Mouse (Mus musculus) liver, embryonic 13.5 days (tissue): ENCODE data around the gene Hpse2. TPM values are rescaled to one million over a fixed set of nuclear protein-coding genes. Genes with fewer than 3 reads are reported as not detected.
"Not testable (repeated sequence)": the region's sequence is repeated elsewhere in the genome, so short reads cannot be mapped to it uniquely, and the experiment has no call there.

Experiments used
- ATAC-seq: fragments of 200-750 bp; cut with Nextera tagmentation; 2 replicates; pipeline ENCODE4 v1.8.0; 2017; ENCODE audit warnings: low read depth, mild to moderate bottlenecking, moderate number of reproducible peaks, moderate library complexity
- DNase-seq: peaks from one replicate; pipeline ENCODE4 v3.0.0; 2022
- H3K27ac ChIP-seq: fragments of 300-500 bp; sonication (generic); 2 replicates; pipeline ENCODE4 v1.5.1; 2015; ENCODE audit warnings: moderate library complexity, mild to moderate bottlenecking, inconsistent platforms
- H3K27me3 ChIP-seq: fragments of 300-500 bp; sonication (generic); 2 replicates; pipeline ENCODE4 v1.6.1; 2015; ENCODE audit warnings: mild to moderate bottlenecking, inconsistent platforms
- H3K36me3 ChIP-seq: fragments of 300-500 bp; sonication (generic); 2 replicates; pipeline ENCODE4 v1.6.1; 2015; ENCODE audit warnings: mild to moderate bottlenecking, inconsistent platforms
- H3K4me1 ChIP-seq: fragments of 300-500 bp; sonication (generic); replicated peaks from 2 replicates; pipeline ENCODE4 v1.6.1; 2015; ENCODE audit warnings: inconsistent platforms
- H3K4me2 ChIP-seq: fragments of 300-500 bp; sonication (generic); 2 replicates; pipeline ENCODE4 v1.6.1; 2015; ENCODE audit warnings: inconsistent platforms, mild to moderate bottlenecking, moderate library complexity
- H3K4me3 ChIP-seq: fragments of 300-500 bp; sonication (generic); replicated peaks from 2 replicates; pipeline ENCODE4 v1.5.1; 2015; ENCODE audit warnings: mild to moderate bottlenecking, inconsistent platforms
- H3K9ac ChIP-seq: fragments of 300-500 bp; sonication (generic); 2 replicates; pipeline ENCODE4 v1.6.1; 2015; ENCODE audit warnings: mild to moderate bottlenecking, inconsistent platforms
- H3K9me3 ChIP-seq: fragments of 300-500 bp; sonication (generic); replicated peaks from 2 replicates; pipeline ENCODE4 v1.6.1; 2016; ENCODE audit warnings: inconsistent platforms
- WGBS: fragments of 180-500 bp; shearing (Covaris S2); methylation state at CpG from one replicate; pipeline ENCODE4 v1.1.7; 2015; ENCODE audit not compliant: insufficient replicate concordance; 5-methylcytosine and 5-hydroxymethylcytosine counted together
- polyA plus RNA-seq: library from polyadenylated mRNA; unstranded; fragments of >200 nt; fragmentation: Nextera tagmentation; extraction: Ambion mirVana; gene quantifications from 2 replicates; pipeline ENCODE4 v1.2.1, GENCODE M21; 2015

Hpse2 gene
- polyA plus RNA-seq, 1 experiment from 2014 or later = 0.02 TPM

GRCm38 (mm10) chr19:43384978-43385431 lies 3.1 kb downstream of the Hpse2 start:
- no peak for ATAC-seq
- DNase-seq = no peak
- Histone ChIP-seq H3K4me1 (no peaks in the 10 kb centered on the region), H3K27ac (no peak overlapping the region), H3K36me3 (no peaks in the 10 kb centered on the region), H3K4me2 (0 out of 2 replicates have a peak overlapping the region, but pooled peaks have one; percentile 1), H3K9ac (no peak overlapping the region), H3K4me3 (no peak overlapping the region), H3K9me3 (no peaks in the 10 kb centered on the region), H3K27me3 (peaks cover 78% of the 10 kb centered on the region)
- 2% methylated on average over 25 of the region's 25 CpGs for WGBS

GRCm38 (mm10) chr19:43384346-43384977 lies 3.7 kb downstream of the Hpse2 start:
- H3K9ac ChIP-seq = no peak overlapping the region
- whole genome bisulfite sequencing = 5% methylated on average over 19 of the region's 19 CpGs

GRCm38 (mm10) chr19:43358830-43359229 lies 29.3 kb downstream of the Hpse2 start:
- no peak overlapping the region; the same call in 1 of the 2 replicates for H3K27ac ChIP-seq
- no peak overlapping the region for H3K9ac ChIP-seq
- DNase-seq = peak; percentile 9
- WGBS = 49% methylated on average over 3 of the region's 3 CpGs
- no peaks in the 10 kb centered on the region for H3K9me3 ChIP-seq
- H3K36me3 ChIP-seq = no peaks in the 10 kb centered on the region
- H3K4me3 ChIP-seq = no peak overlapping the region
- H3K4me1 ChIP-seq = no peaks in the 10 kb centered on the region
- H3K27me3 ChIP-seq = no peaks in the 10 kb centered on the region
- H3K4me2 ChIP-seq = no peak overlapping the region
- ATAC-seq = peak; percentile 89

More at GRCm38 (mm10) chr19:43384346-43384977, 3.7 kb downstream of the Hpse2 start:
- H3K4me2 ChIP-seq = 0 out of 2 replicates have a peak overlapping the region, but pooled peaks have one; percentile 1
- no peaks in the 10 kb centered on the region for H3K9me3 ChIP-seq
- H3K27ac ChIP-seq = no peak overlapping the region
- no peak overlapping the region for H3K4me3 ChIP-seq
- no peaks in the 10 kb centered on the region for H3K4me1 ChIP-seq
- ATAC-seq (no peak), DNase-seq (no peak)
- peaks cover 73% of the 10 kb centered on the region for H3K27me3 ChIP-seq
- H3K36me3 ChIP-seq = no peaks in the 10 kb centered on the region

- DNase-seq (no peak), ATAC-seq (no peak)
- Histone ChIP-seq H3K4me2 (no peak overlapping the region), H3K9ac (no peak overlapping the region), H3K4me1 (no peaks in the 10 kb centered on the region), H3K36me3 (no peaks in the 10 kb centered on the region), H3K27me3 (no peaks in the 10 kb centered on the region), H3K9me3 (no peaks in the 10 kb centered on the region), H3K27ac (no peak overlapping the region), H3K4me3 (no peak overlapping the region)
Measured at GRCm38 (mm10) chr19:43311125-43311524, 77.0 kb downstream of the Hpse2 start.

GRCm38 (mm10) chr19:43306756-43307155 lies 81.4 kb downstream of the Hpse2 start:
- Histone ChIP-seq H3K36me3 (no peaks in the 10 kb centered on the region), H3K27ac (no peak overlapping the region), H3K9ac (no peak overlapping the region), H3K4me1 (no peaks in the 10 kb centered on the region), H3K9me3 (no peaks in the 10 kb centered on the region), H3K4me3 (no peak overlapping the region), H3K27me3 (no peaks in the 10 kb centered on the region), H3K4me2 (no peak overlapping the region)
- ATAC-seq = no peak
- no peak for DNase-seq

GRCm38 (mm10) chr19:43281336-43281735 lies 106.8 kb downstream of the Hpse2 start:
- not testable (repeated sequence) for H3K4me1 ChIP-seq, H3K27ac ChIP-seq, H3K27me3 ChIP-seq, ATAC-seq, H3K4me3 ChIP-seq, DNase-seq, H3K9me3 ChIP-seq, H3K9ac ChIP-seq, H3K36me3 ChIP-seq, H3K4me2 ChIP-seq
- WGBS = 76% methylated on average over 1 of the region's 1 CpGs

GRCm38 (mm10) chr19:43243993-43244392 lies 144.2 kb downstream of the Hpse2 start:
- no peaks in the 10 kb centered on the region for H3K36me3 ChIP-seq
- no peak overlapping the region for H3K4me3 ChIP-seq
- DNase-seq = no peak
- H3K9me3 ChIP-seq = no peaks in the 10 kb centered on the region
- H3K27ac ChIP-seq = no peak overlapping the region
- H3K4me1 ChIP-seq = no peaks in the 10 kb centered on the region
- no peak overlapping the region for H3K4me2 ChIP-seq
- H3K9ac ChIP-seq = no peak overlapping the region
- no peaks in the 10 kb centered on the region for H3K27me3 ChIP-seq
- no peak for ATAC-seq
- WGBS = 61% methylated on average over 4 of the region's 4 CpGs

- H3K9ac ChIP-seq = no peak overlapping the region
- H3K4me1 ChIP-seq = no peaks in the 10 kb centered on the region
- no peak overlapping the region for H3K4me3 ChIP-seq
- H3K9me3 ChIP-seq = no peaks in the 10 kb centered on the region
- no peak overlapping the region for H3K4me2 ChIP-seq
- no peak overlapping the region for H3K27ac ChIP-seq
- no peaks in the 10 kb centered on the region for H3K36me3 ChIP-seq
- no peak for DNase-seq
- no peak for ATAC-seq
- no peaks in the 10 kb centered on the region for H3K27me3 ChIP-seq
- 80% methylated on average over 3 of the region's 3 CpGs for WGBS
Measured at GRCm38 (mm10) chr19:43231711-43232110, 156.4 kb downstream of the Hpse2 start.

GRCm38 (mm10) chr19:43193562-43193961 lies 194.6 kb downstream of the Hpse2 start:
- H3K9ac ChIP-seq = no peak overlapping the region
- no peaks in the 10 kb centered on the region for H3K4me1 ChIP-seq
- 27% methylated on average over 3 of the region's 3 CpGs for WGBS
- no peaks in the 10 kb centered on the region for H3K9me3 ChIP-seq
- ATAC-seq = no peak
- H3K27ac ChIP-seq = no peak overlapping the region
- H3K4me3 ChIP-seq = no peak overlapping the region
- no peak for DNase-seq
- no peak overlapping the region for H3K4me2 ChIP-seq
- H3K27me3 ChIP-seq = no peaks in the 10 kb centered on the region
- no peaks in the 10 kb centered on the region for H3K36me3 ChIP-seq

GRCm38 (mm10) chr19:43175437-43175965 lies 212.7 kb downstream of the Hpse2 start:
- Histone ChIP-seq H3K4me1 (no peaks in the 10 kb centered on the region), H3K9me3 (no peaks in the 10 kb centered on the region), H3K27ac (no peak overlapping the region), H3K9ac (no peak overlapping the region), H3K36me3 (no peaks in the 10 kb centered on the region), H3K4me2 (no peak overlapping the region), H3K27me3 (no peaks in the 10 kb centered on the region), H3K4me3 (no peak overlapping the region)
- ATAC-seq (no peak), DNase-seq (no peak)
- WGBS = 61% methylated on average over 3 of the region's 3 CpGs

- no peak overlapping the region for H3K4me2 ChIP-seq
- no peak overlapping the region for H3K9ac ChIP-seq
- no peaks in the 10 kb centered on the region for H3K9me3 ChIP-seq
- no peaks in the 10 kb centered on the region for H3K36me3 ChIP-seq
- 49% methylated on average over 2 of the region's 2 CpGs for WGBS
- DNase-seq = no peak
- H3K4me3 ChIP-seq = no peak overlapping the region
- no peaks in the 10 kb centered on the region for H3K4me1 ChIP-seq
- no peak for ATAC-seq
- no peak overlapping the region for H3K27ac ChIP-seq
- no peaks in the 10 kb centered on the region for H3K27me3 ChIP-seq
Measured at GRCm38 (mm10) chr19:43174812-43175211, 213.3 kb downstream of the Hpse2 start.

- Histone ChIP-seq H3K9ac (no peak overlapping the region), H3K27ac (no peak overlapping the region), H3K4me3 (no peak overlapping the region), H3K9me3 (no peaks in the 10 kb centered on the region), H3K4me2 (no peak overlapping the region), H3K4me1 (no peaks in the 10 kb centered on the region), H3K36me3 (no peaks in the 10 kb centered on the region), H3K27me3 (no peaks in the 10 kb centered on the region)
- ATAC-seq (no peak), DNase-seq (no peak)
- WGBS = 66% methylated on average over 8 of the region's 8 CpGs
Measured at GRCm38 (mm10) chr19:43156085-43156484, 232.1 kb downstream of the Hpse2 start.
